Mouse (Mus musculus) ES-Bruce4 (cell line): Measurements from ENCODE around the gene Sema4c.

Source experiments
- CTCF ChIP-seq: IDR thresholded peaks from one replicate; pipeline ENCODE4 v1.8.1; 2011; ENCODE audit warnings: low read depth, low read length
- EP300 ChIP-seq: IDR thresholded peaks from 2 replicates; pipeline ENCODE4 v1.6.1; 2011; ENCODE audit warnings: low read depth, low read length; ENCODE audit not compliant: insufficient read depth
- POLR2A ChIP-seq: IDR thresholded peaks from one replicate; pipeline ENCODE4 v1.8.1; 2011; ENCODE audit warnings: low read length; ENCODE audit not compliant: insufficient read depth

GRCm38 (mm10) chr1:36573524-36573923 lies 15.4 kb upstream of the Sema4c start:
- no peak for TF ChIP-seq CTCF
- no peak for TF ChIP-seq EP300
- TF ChIP-seq POLR2A, result no peak
